Comparison of ENCODE assay signal across 15 mouse cellular contexts in the genomic region with DNA sequence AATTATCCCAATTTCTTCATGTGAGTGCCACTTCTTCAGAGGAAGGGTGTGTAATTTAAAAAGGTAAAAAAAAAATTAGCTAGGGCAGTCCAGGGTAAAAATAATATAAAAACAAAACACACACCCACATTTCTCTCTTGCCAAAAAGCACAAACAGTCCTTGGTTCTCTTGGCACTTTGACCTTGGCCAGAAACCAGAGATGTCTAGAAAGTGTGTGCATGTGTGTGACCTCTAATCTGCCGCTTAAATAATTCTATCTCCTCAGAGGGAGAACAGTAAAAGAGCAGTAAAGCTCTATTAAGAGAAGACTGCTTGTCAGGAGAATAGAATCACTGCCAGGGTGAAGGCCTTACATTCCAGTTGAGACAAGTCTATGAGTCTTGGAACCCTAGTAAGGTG. TPM values are rescaled to one million over a fixed set of nuclear protein-coding genes. Genes with fewer than 3 reads are reported as not detected.
DNase-seq lines count a peak whose midpoint lies in the region.
"Had no signal": no experiment of that assay in that cellular context is flagged by ENCODE, and none has a peak within 500 bp of the region (broad histone marks: within the 10 kb centered on the region; RNA-seq: fewer than 3 reads in every experiment).

No protein-coding gene starts in this region.

- DNase-seq in adrenal gland, postnatal 14 days = peak; percentile 19
- DNase-seq in adrenal gland, postnatal 25 days = no peak
- DNase-seq in kidney, postnatal 36 days = peak; percentile 11 to 20
- no peak for DNase-seq in kidney, adult 11 months
- DNase-seq in adipocyte (ENCODE audit: low spot score) = peak; percentile 31
- no peak for DNase-seq in spleen, postnatal 14 days (ENCODE audit: low spot score in 2 of 2)
- DNase-seq: cerebellum, adult 11-12 months; cerebellum, adult 8-10 months; cerebellum, postnatal 10 days; cerebellum, postnatal 36 days; embryo, embryonic 11 days; gastrocnemius, postnatal 25 days; heart, adult 18-20 months; heart, postnatal 10 days; heart, postnatal 36 days had no signal

RNA-seq across cellular contexts. Expression of a gene that starts 2.8 kb away (rescaled TPM):
- 55.7 and 60.6 TPM in 2 replicates for total RNA-seq in adrenal gland, postnatal 14 days (2021)
- total RNA-seq in adrenal gland, postnatal 25 days (2021) = 64.1 and 74.7 TPM in 2 replicates

RNA-seq across cellular contexts. Expression of a gene that starts 27.4 kb away (rescaled TPM):
- 5.8 TPM in 2 replicates for total RNA-seq in adrenal gland, postnatal 14 days (2021)
- 5.1 and 7.6 TPM in 2 replicates for total RNA-seq in adrenal gland, postnatal 25 days (2021)

Comparison
In these comparisons a context has a peak if more than half of its experiments do, and no peak if none do; other contexts are left out.
1. DNase-seq: peak in adrenal gland, postnatal 14 days (single experiment), kidney, postnatal 36 days (2 of 2) and adipocyte (single experiment); none in adrenal gland, postnatal 25 days (single experiment), kidney, adult 11 months (single experiment) and spleen, postnatal 14 days (0 of 2).